Mouse (Mus musculus): ENCODE results near the gene Bard1. TPM values are rescaled to one million over a fixed set of nuclear protein-coding genes. Genes with fewer than 3 reads are reported as not detected.

Bard1 gene
- polyA plus RNA-seq, 1 experiment: not detected

DNA sequence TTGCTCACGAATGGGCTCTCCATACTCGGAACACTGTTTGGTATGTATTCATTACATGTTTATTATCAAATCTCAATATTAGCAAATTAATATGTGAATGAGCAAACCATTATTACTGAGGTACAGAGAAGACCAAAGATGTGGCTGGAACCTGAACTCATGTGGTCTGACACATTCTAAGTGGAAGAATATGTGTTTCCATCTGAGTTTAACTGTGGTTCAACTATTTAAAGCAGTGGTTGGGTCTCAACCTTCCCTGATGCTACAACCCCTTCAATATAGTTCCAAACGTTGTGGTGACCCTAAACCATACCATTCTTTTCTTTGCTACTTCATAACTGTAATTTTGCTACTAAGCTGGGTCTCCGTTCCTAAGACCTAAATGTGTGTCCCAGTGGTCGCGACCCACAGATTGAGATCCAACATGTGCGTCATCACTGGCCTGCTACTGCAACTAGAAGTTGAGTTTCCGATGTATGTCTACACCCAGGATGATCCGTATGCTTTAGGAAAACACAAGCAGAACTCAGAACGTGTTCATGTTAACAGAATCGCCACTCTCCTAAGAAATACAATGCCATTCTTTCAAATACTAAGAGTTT is 1.5 kb downstream of the Bard1 start:
- H3K4me3 ChIP-seq (ENCODE audit: insufficient read depth, low read depth, low read length): no peak overlapping the region
- TF ChIP-seq POLR2A (IDR thresholded peaks at IDR 0.05; ENCODE audit: insufficient read depth, low read depth, low read length): no peak
- no peak for TF ChIP-seq CTCF (IDR thresholded peaks at IDR 0.05; ENCODE audit: insufficient read depth, low read depth, low read length)
- no peak overlapping the region for H3K27ac ChIP-seq (ENCODE audit: insufficient read depth, low read depth, low read length)
- peaks cover 6% of the 10 kb centered on the region; the same call in 1 of the 2 replicates for H3K4me1 ChIP-seq (ENCODE audit: control insufficient read depth, insufficient read depth, low read length)
- WGBS: 74% methylated on average over 11 of the region's 11 CpGs

DNA sequence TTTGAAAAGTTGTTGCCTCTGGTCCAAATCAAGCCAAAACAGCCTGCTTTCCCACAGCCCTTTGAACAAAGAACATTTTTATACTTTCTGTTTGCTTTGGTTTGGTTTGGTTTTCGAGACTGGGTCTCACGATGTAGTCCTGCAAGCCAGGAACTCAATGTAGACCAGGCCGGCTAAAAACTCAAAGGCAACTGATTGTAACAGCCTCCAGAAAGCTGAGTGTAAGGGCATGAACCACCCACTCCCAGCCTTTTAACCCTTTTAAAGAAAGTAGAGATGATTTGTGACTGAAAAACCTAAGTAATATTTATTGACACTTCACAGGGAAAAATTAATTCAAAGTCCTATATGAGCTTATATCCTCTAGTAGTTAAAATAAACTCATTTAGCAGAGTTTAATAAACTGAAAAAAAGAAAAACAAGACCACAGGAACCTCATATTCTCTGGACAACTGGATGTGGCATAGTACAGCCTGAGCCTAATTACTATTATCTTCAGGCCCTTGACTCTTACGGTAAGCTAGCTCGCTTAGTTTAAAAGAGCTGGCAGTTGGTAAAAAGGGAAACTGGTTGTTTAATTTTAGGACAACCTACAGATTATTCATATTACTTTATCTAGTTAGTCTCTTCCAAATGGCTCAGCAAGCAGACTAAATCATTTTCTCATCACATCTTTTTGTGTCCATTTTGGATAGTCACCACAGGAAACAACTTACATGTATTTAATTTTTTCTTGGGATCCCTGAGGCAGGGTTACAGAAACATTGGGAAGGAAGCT is 2.2 kb downstream of the Bard1 start:
- TF ChIP-seq CTCF (IDR thresholded peaks at IDR 0.05; ENCODE audit: insufficient read depth, low read depth, low read length): no peak
- TF ChIP-seq POLR2A (IDR thresholded peaks at IDR 0.05; ENCODE audit: insufficient read depth, low read depth, low read length): no peak
- no peak overlapping the region for H3K4me3 ChIP-seq (ENCODE audit: insufficient read depth, low read depth, low read length)
- WGBS: 79% methylated on average over 5 of the region's 5 CpGs
- H3K4me1 ChIP-seq (ENCODE audit: control insufficient read depth, insufficient read depth, low read length): peaks cover 6% of the 10 kb centered on the region; the same call in 1 of the 2 replicates
- no peak overlapping the region for H3K27ac ChIP-seq (ENCODE audit: insufficient read depth, low read depth, low read length)

DNA sequence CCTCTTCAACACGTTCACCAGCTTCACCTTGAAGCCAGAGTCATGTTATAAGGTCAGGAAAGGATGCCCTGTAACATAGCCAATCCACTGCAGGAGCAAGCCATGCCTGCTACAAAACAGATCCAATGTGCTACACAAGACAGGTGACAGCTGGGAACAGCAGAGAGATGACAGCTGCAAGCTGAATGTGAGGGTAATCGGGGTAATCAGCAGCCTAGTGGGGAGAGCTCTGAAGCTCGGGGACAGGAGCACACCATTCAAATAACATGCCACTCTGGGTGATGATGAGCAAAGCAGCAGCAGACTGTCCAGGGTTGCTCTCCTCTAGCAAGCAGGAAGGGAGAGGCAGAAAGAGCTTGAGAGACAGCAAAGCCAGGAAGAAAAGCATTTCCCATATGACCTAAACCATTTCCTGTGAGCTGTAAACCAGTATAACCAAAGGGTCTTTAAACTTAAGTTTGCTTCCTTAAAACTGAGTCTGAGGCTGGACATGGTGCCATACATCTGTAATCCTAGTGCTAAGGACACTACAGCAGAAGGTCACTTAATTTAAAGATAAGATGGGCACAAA is 2.9 kb downstream of the Bard1 start:
- Histone ChIP-seq H3K27ac (ENCODE audit: insufficient read depth, low read depth, low read length) (no peak overlapping the region), H3K4me1 (ENCODE audit: control insufficient read depth, insufficient read depth, low read length) (peaks cover 6% of the 10 kb centered on the region; the same call in 1 of the 2 replicates), H3K4me3 (ENCODE audit: insufficient read depth, low read depth, low read length) (no peak overlapping the region)
- TF ChIP-seq CTCF (IDR thresholded peaks at IDR 0.05; ENCODE audit: insufficient read depth, low read depth, low read length) (no peak), POLR2A (IDR thresholded peaks at IDR 0.05; ENCODE audit: insufficient read depth, low read depth, low read length) (no peak)
- 67% methylated on average over 3 of the region's 3 CpGs for WGBS

DNA sequence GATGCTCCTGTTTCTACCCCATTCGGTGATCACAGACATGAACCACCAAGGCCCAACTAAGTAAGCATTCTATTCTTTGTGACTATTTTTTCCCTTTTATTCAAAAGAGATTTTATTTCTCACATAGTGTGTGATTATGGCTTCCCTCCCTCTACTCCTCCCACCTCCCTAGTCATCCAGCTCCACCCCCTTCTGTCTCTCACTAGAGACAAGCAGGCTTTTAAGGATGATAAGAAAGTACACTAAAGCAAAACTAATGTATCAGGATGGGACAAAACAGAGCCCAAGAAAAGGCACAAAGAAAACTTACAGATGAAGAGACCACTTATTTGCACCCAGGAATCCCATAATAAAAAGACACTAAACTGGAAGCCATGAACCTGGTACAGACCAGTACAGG is 6.9 kb downstream of the Bard1 start:
- Histone ChIP-seq H3K27ac (ENCODE audit: insufficient read depth, low read depth, low read length) (no peak overlapping the region), H3K4me1 (ENCODE audit: control insufficient read depth, insufficient read depth, low read length) (no peaks in the 10 kb centered on the region), H3K4me3 (ENCODE audit: insufficient read depth, low read depth, low read length) (no peak overlapping the region)
- no peak for TF ChIP-seq CTCF (IDR thresholded peaks at IDR 0.05; ENCODE audit: insufficient read depth, low read depth, low read length)
- TF ChIP-seq POLR2A (IDR thresholded peaks at IDR 0.05; ENCODE audit: insufficient read depth, low read depth, low read length): no peak
- WGBS: 62% methylated on average over 1 of the region's 1 CpGs

DNA sequence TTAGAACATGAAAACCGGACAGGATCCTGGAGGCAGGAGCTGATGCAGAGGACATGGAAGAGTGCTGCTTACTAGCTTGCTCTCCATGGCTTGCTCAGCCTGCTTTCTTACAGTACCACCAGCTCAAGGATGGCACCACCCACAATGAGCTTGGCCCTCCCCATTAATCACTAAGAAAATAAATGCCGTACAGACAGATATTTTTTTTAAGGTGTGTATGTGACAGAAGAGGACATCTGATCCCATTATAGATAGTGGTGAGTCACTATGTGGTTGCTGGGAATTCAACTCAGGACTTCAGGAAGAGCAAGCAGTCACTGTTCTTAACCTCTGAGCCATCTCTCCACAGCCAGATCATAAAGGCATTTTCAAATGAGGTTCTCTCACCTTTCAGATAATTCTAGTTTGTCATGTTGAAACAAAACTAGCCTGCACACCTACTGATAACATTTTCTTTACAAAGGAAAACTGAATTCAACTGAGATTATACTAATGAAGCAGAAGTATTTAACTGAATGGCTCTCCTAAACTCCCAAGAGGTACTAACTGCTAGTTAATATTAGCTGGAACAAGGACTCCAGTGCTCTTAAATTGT is 7.6 kb downstream of the Bard1 start:
- TF ChIP-seq POLR2A (IDR thresholded peaks at IDR 0.05; ENCODE audit: insufficient read depth, low read depth, low read length) (no peak), CTCF (IDR thresholded peaks at IDR 0.05; ENCODE audit: insufficient read depth, low read depth, low read length) (no peak)
- Histone ChIP-seq H3K4me3 (ENCODE audit: insufficient read depth, low read depth, low read length) (no peak overlapping the region), H3K27ac (ENCODE audit: insufficient read depth, low read depth, low read length) (no peak overlapping the region), H3K4me1 (ENCODE audit: control insufficient read depth, insufficient read depth, low read length) (no peaks in the 10 kb centered on the region)
- WGBS: 91% methylated on average over 2 of the region's 2 CpGs

DNA sequence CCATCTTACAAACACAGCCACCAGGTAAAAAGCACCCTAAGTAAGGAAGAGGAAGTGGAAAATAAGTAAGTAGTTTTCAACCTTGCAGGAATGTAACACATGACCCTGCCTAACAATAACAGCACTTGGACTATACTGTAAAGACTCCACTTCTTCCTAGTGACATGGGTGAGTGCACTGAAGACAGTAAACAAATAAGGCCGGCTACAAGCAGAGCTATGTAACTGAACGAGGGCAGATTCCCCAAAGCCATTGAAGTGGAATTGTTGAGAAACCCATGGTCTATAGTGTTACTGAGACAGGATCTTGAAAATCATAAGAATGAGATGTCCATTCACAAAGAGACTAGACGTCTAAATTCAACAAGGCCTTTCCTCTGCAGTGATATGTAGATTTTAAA is 27.3 kb downstream of the Bard1 start:
- H3K27ac ChIP-seq (ENCODE audit: insufficient read depth, low read depth, low read length): no peak overlapping the region
- no peak overlapping the region for H3K4me3 ChIP-seq (ENCODE audit: insufficient read depth, low read depth, low read length)
- TF ChIP-seq CTCF (IDR thresholded peaks at IDR 0.05; ENCODE audit: insufficient read depth, low read depth, low read length): no peak
- no peak for TF ChIP-seq POLR2A (IDR thresholded peaks at IDR 0.05; ENCODE audit: insufficient read depth, low read depth, low read length)
- 86% methylated on average over 3 of the region's 3 CpGs for WGBS
- no peaks in the 10 kb centered on the region for H3K4me1 ChIP-seq (ENCODE audit: control insufficient read depth, insufficient read depth, low read length)

DNA sequence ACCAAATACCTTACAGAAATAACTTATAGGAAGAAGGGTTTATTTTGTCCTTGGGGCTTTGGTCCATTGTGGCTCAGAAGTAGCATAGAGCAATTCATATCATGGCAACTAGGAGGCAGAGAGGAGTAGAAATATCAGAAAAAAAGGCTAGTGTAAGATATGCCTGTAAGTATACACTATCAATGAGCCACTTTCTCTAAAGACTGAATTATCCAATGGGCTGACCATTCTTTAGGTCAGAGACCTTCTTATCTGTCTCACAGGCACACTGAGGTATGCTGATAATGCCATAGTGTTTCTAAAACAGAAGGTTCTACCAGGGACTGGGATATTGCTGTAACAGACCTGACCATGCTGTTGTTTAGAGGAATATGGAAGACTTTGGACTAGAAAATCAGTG is 32.2 kb downstream of the Bard1 start:
- no peak overlapping the region for H3K4me3 ChIP-seq (ENCODE audit: insufficient read depth, low read depth, low read length)
- no peak overlapping the region for H3K27ac ChIP-seq (ENCODE audit: insufficient read depth, low read depth, low read length)
- TF ChIP-seq CTCF (IDR thresholded peaks at IDR 0.05; ENCODE audit: insufficient read depth, low read depth, low read length) (no peak), POLR2A (IDR thresholded peaks at IDR 0.05; ENCODE audit: insufficient read depth, low read depth, low read length) (no peak)
- no peaks in the 10 kb centered on the region for H3K4me1 ChIP-seq (ENCODE audit: control insufficient read depth, insufficient read depth, low read length)

DNA sequence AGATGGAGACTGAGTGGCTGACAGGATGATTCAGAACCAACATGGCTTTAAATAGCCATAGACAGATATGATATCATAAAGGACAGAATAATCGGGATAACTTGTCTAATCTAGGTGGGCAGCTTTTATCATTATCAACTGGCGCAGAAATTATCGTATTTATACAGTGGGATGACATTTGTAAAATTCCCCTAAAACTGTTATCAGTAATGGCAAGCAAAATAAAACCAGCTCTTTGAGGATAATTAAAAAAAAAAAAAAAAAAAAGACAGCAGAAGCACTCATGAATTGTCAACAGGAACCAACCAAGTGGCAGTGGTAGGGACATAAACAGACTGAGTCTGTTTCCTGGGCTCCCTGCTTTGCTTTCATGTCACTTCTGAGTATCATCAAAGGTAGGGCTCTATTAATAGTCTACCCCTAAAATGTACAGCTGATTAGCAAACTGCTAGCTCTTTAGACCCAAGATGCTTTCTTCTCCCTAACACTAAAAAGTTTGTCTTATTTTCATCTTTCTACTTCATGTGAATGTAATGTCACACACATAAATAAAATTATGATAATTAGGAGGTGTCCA is 34.1 kb downstream of the Bard1 start:
- Histone ChIP-seq H3K4me3 (ENCODE audit: insufficient read depth, low read depth, low read length) (no peak overlapping the region), H3K27ac (ENCODE audit: insufficient read depth, low read depth, low read length) (no peak overlapping the region), H3K4me1 (ENCODE audit: control insufficient read depth, insufficient read depth, low read length) (no peaks in the 10 kb centered on the region)
- TF ChIP-seq CTCF (IDR thresholded peaks at IDR 0.05; ENCODE audit: insufficient read depth, low read depth, low read length) (no peak), POLR2A (IDR thresholded peaks at IDR 0.05; ENCODE audit: insufficient read depth, low read depth, low read length) (no peak)
- WGBS: 95% methylated on average over 3 of the region's 3 CpGs
